Mouse (Mus musculus): ENCODE data around the gene Myo1a. TPM values are rescaled to one million over a fixed set of nuclear protein-coding genes. Genes with fewer than 3 reads are reported as not detected.

Gene Myo1a
- polyA plus RNA-seq (2014; fragmentation: Illumina TruSeq; extraction: RNeasy Lipid Tissue Mini Kit (QIAGEN cat#74804); ENCODE audit: insufficient read depth, low read depth, low replicate concordance): 0.15 TPM

DNA sequence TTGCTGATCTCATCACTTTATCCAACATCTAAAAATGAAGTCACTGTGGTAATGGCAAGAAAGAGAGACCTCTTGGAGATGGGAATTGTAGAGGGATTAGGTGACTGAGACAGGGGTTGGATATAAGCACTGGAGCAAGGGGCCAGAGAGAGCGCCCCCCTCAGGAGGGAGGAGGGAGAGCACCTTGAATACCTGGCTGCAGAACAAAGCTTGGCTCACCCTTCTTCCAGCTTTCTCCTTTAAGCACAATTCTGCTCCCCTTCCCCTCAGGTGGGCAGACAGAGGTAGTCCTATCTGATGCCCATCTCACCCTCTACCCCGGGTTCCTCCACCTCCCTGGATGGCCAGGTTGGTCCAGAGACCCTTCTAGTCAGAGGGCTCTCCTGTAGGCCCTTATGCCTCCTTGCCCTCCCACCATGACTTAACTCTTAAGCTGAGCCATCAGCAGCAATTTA, at the start of gene Myo1a:
Myo1a (plus strand) TSS at position 405 of the 455 bp plus-strand sequence.

DNA sequence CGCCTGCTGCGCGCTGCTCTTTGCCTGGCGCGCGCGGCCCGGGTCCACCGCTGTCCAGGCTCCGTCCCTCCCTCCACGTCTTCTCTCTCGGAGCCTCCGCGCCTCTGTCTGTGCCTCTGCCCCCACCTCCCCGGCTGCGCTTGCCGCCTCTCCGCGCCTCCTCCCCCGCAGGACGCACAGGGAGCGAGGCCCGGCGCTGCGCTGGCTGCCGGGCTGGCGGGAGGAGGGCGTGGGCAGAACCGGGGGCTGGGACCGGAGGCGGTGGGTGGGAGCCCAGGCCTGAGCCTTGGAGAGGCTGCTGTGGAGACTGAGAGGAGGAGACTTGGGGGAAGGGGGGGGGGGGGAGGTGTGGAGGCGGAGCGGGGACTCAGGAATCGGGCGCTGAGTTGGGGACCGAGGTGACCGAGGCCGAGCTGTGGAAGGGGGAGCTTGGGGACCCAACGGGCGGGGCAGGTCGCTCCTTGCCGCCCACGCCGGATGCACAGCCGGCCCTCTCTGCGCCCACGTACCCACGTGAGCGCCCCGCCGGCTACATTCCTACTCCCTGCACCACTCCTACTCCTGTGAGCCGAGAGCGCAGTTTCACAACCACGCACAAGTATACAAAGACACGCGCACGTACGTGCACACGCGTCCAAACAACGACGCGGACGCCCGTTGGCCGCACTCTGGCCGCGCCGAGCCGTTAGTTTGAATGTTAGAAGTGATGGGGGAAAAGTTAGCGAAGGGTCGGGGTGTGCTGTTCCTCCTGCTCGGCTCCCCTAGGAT, 38.3 kb upstream of the Myo1a start, which contains the start of gene Nemp1:
Nemp1 (plus strand) TSS at position 401 of the 768 bp plus-strand sequence.

DNA sequence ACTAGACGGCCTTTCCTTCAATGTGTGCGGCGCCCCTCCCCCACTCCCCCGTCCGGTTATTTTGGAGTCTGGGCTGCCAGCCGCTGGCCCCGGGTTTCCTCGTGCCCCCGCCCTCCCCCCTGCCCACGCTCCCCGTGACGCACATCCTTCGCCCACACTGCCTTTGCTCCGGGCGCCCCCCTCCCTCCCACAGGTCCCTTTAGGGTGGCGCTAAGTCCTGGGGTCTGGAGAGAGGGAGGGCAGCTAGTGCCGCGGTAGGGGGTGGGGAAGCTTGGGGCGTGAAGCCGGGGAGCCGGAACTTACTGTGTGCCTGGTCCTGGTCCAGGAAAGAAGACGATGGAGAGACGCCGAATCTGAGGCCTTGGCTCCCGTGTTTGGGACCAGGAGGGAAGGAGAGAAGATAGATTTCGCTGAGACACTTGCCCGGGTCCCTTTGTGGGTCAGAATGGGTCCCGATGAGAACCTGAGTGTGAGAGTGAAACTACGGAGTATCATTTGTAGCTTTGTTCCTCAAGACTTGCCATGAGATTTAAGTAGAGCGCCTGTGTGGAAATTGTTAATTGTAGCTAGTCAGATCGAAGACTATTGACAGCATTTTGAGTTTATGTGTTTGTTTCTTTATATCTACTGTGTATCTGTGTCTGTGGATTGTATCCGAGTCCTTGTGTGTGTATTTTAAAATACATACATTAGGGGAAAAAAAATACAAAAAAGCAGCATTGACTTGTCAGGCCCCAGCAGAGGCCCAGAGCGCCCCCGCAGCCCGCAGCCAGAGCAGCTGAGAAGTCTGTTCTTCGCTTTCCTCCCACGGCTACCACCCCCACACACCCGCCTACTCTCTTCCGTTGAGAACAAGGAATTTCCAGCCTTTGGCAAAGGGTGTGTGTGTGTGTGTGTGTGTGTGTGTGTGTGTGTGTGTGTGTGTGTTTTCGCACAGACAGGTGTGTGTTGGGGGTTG, 36.6 kb upstream of the Myo1a start, which contains the start of gene Nab2:
Nab2 (minus strand) TSS at position 476 of the 958 bp plus-strand sequence.

DNA sequence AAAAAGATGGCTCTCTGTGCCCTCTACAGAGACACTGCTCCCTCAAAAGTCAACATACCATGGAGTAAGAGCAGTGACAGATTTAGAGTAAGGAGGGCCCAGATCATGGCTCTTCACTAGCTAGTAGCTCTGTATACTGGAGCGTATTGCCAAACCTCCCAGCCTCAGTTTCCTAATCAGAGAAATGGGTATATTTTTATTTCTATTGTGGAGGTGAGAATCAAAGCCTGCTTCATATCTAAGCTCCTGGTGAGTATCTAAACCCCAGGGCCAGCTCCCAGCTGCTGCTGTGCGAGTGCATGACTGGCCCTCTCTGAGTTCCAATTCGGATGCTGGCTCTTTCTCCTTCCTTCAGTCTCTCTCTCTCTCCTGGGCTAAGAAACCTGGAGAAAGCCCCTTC, 19.2 kb downstream of the Myo1a start, which contains the start of gene Tac2:
Tac2 (plus strand) TSS at position 301 of the 400 bp plus-strand sequence.

DNA sequence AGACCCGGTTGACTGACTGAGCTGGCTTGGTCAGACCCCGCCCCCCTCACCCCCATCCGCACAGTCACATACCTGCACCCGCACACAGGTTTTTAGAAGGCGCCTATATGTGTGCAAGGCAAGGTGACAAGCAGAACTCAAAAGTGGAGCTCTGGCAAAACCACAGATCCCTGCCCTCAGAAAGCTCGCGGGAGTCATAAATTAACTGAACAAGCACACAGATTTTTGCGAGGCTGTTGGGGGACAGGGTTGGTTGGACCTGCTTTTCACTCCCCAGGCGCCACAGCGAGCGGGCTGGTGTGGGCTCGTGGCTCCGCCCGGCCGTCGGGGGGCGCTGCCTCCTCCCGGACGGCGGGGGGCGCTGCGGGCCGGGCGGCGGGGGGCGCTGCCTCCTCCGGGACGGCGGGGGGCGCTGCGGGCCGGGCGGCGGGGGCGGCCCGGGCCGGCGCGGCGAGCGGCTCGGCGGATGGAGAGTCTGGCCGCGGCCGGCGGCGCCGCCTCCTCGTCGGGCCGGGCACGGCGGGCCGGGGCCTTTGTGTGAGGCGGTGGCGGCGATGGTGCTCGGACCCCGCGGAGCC, 34.2 kb downstream of the Myo1a start, which contains the start of gene Zbtb39:
Zbtb39 (plus strand) TSS at position 456 of the 578 bp plus-strand sequence.

DNA sequence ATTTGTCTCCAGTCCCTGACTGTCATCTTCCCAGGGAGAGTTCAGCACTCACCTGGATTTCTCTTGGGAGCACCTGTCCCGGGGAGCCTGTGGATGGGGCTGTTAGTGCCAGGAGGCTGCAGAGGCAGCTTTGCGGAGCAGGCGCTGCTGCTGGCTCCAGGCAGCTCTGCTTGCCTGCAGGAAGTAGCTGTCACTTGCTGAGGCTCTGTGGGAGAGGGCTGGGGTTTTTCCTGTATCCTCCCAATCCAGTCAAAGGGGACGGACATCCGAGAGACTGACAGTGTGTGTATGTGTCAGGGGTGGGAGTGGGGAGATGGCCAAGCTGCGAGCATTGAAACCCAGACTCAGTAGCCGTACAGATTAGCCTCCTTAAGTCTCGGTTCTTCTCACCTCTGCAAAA, 46.6 kb downstream of the Myo1a start, which contains the start of gene Gpr182:
Gpr182 (minus strand) TSS at position 185 of the 400 bp plus-strand sequence.

DNA sequence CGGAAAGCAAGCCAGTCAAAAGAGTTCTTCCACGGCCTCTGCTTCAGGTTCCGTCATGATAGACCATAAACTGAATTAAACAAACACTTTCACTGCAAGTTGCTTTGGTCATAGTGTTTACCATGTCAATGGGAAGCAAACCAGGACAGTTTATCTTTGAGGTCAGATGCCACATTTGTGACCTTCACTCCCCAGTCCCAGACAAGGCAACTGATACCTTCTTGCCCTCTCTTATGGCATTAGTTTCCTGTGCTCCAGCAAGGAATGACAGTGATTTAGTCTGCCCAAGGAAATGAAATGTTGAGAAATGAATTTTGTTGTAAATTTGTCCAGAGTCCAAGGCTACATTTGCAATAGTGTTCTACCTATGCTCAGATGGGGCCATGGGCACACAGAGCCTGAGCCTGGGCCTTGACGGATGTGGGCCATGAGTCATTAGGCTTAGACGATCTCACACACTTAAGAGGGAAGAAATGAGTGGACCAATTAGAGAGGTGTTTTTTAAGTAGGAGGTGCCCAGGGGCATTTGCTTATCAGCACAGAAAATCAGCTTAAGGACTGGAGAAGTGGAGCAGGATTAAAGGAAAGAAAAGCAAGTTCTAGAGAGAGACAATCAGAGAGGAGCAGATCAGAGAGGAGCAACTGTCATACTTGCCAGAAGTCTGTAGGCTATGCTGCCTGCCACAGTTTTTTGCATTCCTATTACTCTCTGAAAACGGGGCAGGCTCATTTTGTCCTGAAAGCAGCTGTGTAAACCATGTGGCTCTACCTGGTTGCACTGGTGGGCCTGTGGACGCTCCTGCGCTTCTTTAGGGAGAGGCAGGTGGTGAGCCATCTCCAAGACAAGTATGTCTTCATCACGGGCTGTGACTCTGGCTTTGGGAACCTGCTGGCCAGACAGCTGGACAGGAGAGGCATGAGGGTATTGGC, 54.5 kb downstream of the Myo1a start, which contains the start of the genes Rdh1 and Rdh16f1:
Rdh1 (plus strand) TSS at position 541 of the 930 bp plus-strand sequence.
Rdh16f1 (plus strand) TSS at position 607 of the 930 bp plus-strand sequence.

Other genes with a start within 250 kb of the Myo1a start
- 0.55 TPM for gene Stac3, start 203.5 kb upstream of the Myo1a start, polyA plus RNA-seq (2014; fragmentation: Illumina TruSeq; extraction: RNeasy Lipid Tissue Mini Kit (QIAGEN cat#74804); ENCODE audit: insufficient read depth, low read depth, low replicate concordance)
- 63.4 TPM for gene Ndufa4l2, start 190.2 kb upstream of the Myo1a start, polyA plus RNA-seq (2014; fragmentation: Illumina TruSeq; extraction: RNeasy Lipid Tissue Mini Kit (QIAGEN cat#74804); ENCODE audit: insufficient read depth, low read depth, low replicate concordance)
- gene Shmt2, start 182.7 kb upstream of the Myo1a start, polyA plus RNA-seq (2014; fragmentation: Illumina TruSeq; extraction: RNeasy Lipid Tissue Mini Kit (QIAGEN cat#74804); ENCODE audit: insufficient read depth, low read depth, low replicate concordance): 14.9 TPM
- 0.18 TPM for gene Nxph4, start 170.6 kb upstream of the Myo1a start, polyA plus RNA-seq (2014; fragmentation: Illumina TruSeq; extraction: RNeasy Lipid Tissue Mini Kit (QIAGEN cat#74804); ENCODE audit: insufficient read depth, low read depth, low replicate concordance)
- gene Lrp1, start 84.0 kb upstream of the Myo1a start, polyA plus RNA-seq (2014; fragmentation: Illumina TruSeq; extraction: RNeasy Lipid Tissue Mini Kit (QIAGEN cat#74804); ENCODE audit: insufficient read depth, low read depth, low replicate concordance): 96.5 TPM
- gene Stat6, start 62.2 kb upstream of the Myo1a start, polyA plus RNA-seq (2014; fragmentation: Illumina TruSeq; extraction: RNeasy Lipid Tissue Mini Kit (QIAGEN cat#74804); ENCODE audit: insufficient read depth, low read depth, low replicate concordance): 41.9 TPM
- 5.7 TPM for gene Nemp1, start 38.3 kb upstream of the Myo1a start, polyA plus RNA-seq (2014; fragmentation: Illumina TruSeq; extraction: RNeasy Lipid Tissue Mini Kit (QIAGEN cat#74804); ENCODE audit: insufficient read depth, low read depth, low replicate concordance)
- 16.0 TPM for gene Nab2, start 36.6 kb upstream of the Myo1a start, polyA plus RNA-seq (2014; fragmentation: Illumina TruSeq; extraction: RNeasy Lipid Tissue Mini Kit (QIAGEN cat#74804); ENCODE audit: insufficient read depth, low read depth, low replicate concordance)
- not detected for gene Tac2, start 19.3 kb downstream of the Myo1a start, polyA plus RNA-seq (2014; fragmentation: Illumina TruSeq; extraction: RNeasy Lipid Tissue Mini Kit (QIAGEN cat#74804); ENCODE audit: insufficient read depth, low read depth, low replicate concordance)
- gene Zbtb39, start 34.4 kb downstream of the Myo1a start, polyA plus RNA-seq (2014; fragmentation: Illumina TruSeq; extraction: RNeasy Lipid Tissue Mini Kit (QIAGEN cat#74804); ENCODE audit: insufficient read depth, low read depth, low replicate concordance): 3.3 TPM
- gene Gpr182, start 46.6 kb downstream of the Myo1a start, polyA plus RNA-seq (2014; fragmentation: Illumina TruSeq; extraction: RNeasy Lipid Tissue Mini Kit (QIAGEN cat#74804); ENCODE audit: insufficient read depth, low read depth, low replicate concordance): 12.8 TPM
- not detected for gene Rdh1, start 54.6 kb downstream of the Myo1a start, polyA plus RNA-seq (2014; fragmentation: Illumina TruSeq; extraction: RNeasy Lipid Tissue Mini Kit (QIAGEN cat#74804); ENCODE audit: insufficient read depth, low read depth, low replicate concordance)
- gene Rdh16f1, start 54.6 kb downstream of the Myo1a start, polyA plus RNA-seq (2014; fragmentation: Illumina TruSeq; extraction: RNeasy Lipid Tissue Mini Kit (QIAGEN cat#74804); ENCODE audit: insufficient read depth, low read depth, low replicate concordance): not detected
- 0.19 TPM for gene Rdh9, start 71.2 kb downstream of the Myo1a start, polyA plus RNA-seq (2014; fragmentation: Illumina TruSeq; extraction: RNeasy Lipid Tissue Mini Kit (QIAGEN cat#74804); ENCODE audit: insufficient read depth, low read depth, low replicate concordance)
- gene Rdh16, start 96.0 kb downstream of the Myo1a start, polyA plus RNA-seq (2014; fragmentation: Illumina TruSeq; extraction: RNeasy Lipid Tissue Mini Kit (QIAGEN cat#74804); ENCODE audit: insufficient read depth, low read depth, low replicate concordance): not detected
- not detected for gene Rdh19, start 144.8 kb downstream of the Myo1a start, polyA plus RNA-seq (2014; fragmentation: Illumina TruSeq; extraction: RNeasy Lipid Tissue Mini Kit (QIAGEN cat#74804); ENCODE audit: insufficient read depth, low read depth, low replicate concordance)
- not detected for gene Rdh16f2, start 161.3 kb downstream of the Myo1a start, polyA plus RNA-seq (2014; fragmentation: Illumina TruSeq; extraction: RNeasy Lipid Tissue Mini Kit (QIAGEN cat#74804); ENCODE audit: insufficient read depth, low read depth, low replicate concordance)
- gene Rdh7, start 183.6 kb downstream of the Myo1a start, polyA plus RNA-seq (2014; fragmentation: Illumina TruSeq; extraction: RNeasy Lipid Tissue Mini Kit (QIAGEN cat#74804); ENCODE audit: insufficient read depth, low read depth, low replicate concordance): not detected
- not detected for gene Sdr9c7, start 193.3 kb downstream of the Myo1a start, polyA plus RNA-seq (2014; fragmentation: Illumina TruSeq; extraction: RNeasy Lipid Tissue Mini Kit (QIAGEN cat#74804); ENCODE audit: insufficient read depth, low read depth, low replicate concordance)

Data from lung, adult 10 weeks (tissue).